Mouse (Mus musculus): ENCODE measurements around the gene Fgf15.

- no peak for TF ChIP-seq GATA1 (IDR thresholded peaks at IDR 0.05; ENCODE audit: low read length)
- no peak for TF ChIP-seq TAL1 (IDR thresholded peaks at IDR 0.05; ENCODE audit: low read length)
Observed at GRCm38 (mm10) chr7:144883106-144883505, 13.2 kb upstream of the Fgf15 start.
